Mouse (Mus musculus) kidney, adult 8-10 months (tissue): ENCODE results near the gene C2cd4c.

Experiments used
- DNase-seq, 2 experiments: peaks; one replicate each; pipeline ENCODE4 v3.0.0; 2022

The C2cd4c gene

DNA sequence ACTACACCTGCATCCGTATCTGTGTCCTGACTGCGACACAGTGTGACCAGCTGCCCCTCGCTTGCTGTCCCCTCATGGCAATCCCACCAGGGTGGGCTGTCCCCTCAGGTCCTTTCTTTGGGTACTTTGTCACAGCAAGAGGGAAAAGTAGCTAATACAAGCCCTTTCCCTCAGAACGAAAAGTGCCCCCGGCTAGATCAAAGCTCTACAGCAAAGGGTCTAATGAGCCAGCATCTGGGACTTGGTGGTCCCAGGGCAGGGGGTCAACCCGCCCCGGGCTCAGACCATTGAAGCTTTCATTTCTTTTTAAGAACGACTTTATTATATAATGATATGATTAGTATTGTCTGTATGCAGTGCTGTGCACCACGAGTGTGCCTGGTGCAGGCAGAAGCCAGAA is 35.5 kb downstream of the C2cd4c start:
- DNase-seq: no peak

GRCm38 (mm10) chr10:79577376-79577775 is 36.4 kb downstream of the C2cd4c start:
- no peak for DNase-seq

GRCm38 (mm10) chr10:79575754-79576153 is 38.1 kb downstream of the C2cd4c start:
- no peak for DNase-seq

DNA sequence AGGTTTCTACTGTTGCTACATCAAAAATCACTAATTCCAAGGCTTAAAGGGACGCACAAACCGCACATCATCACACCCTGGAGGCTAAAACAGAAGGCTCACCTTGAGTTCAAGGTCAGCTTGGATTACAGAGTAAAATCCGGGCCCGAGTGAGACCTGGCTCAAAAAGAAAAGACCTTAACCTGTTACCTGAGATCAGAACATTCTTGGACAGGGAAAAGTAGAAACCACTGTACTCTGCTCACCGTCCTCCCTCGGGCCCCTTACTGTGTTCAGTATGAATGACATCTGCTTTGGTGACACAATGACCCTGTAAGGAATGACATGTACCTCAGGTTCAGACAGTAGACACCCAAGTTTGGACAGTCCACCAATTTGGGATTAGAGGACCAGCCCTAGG is 39.0 kb downstream of the C2cd4c start:
- no peak for DNase-seq

GRCm38 (mm10) chr10:79574350-79574749 is 39.5 kb downstream of the C2cd4c start:
- no peak for DNase-seq

GRCm38 (mm10) chr10:79573611-79574010 is 40.2 kb downstream of the C2cd4c start:
- DNase-seq: no peak

DNA sequence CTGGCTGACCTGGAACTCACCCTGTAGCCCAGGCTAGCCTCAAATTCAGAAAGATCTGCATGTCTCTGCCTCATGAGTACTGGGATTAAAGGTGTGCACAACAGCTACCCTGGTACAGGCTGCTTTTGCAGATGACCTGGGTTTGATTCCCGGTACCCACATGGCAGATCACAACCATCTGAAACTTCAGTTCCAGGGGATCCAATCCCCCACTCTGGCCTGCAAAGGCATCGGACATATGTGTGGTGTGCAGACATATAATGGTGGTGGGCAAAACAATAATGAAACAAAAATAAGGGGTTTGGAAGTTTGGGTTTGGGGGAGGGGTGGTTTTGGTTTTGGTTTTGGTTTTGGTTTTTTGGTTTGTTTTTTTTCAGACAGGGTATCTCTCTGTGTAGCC is 42.5 kb downstream of the C2cd4c start:
- no peak for DNase-seq

- no peak for DNase-seq
Measured at GRCm38 (mm10) chr10:79569921-79570320, 43.9 kb downstream of the C2cd4c start.

DNA sequence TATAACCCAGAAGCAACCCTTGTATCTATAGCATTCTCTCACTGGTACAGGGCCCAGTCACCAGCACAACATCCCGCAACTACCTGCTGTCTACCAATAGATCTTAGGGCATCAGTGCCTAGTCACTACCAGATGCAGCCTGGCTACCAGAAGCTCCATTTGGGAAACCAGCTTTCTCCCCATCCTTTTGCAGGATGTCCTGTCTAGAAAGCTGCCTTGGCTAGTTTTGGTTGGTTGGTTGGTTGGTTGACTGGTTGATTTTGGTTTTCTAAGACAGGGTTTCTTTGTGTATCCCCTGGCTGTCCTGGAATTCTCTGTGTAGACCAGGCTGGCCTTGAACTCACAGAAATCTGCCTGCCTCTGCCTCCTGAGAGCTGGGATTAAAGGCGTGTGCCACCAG is 54.1 kb downstream of the C2cd4c start:
- no peak for DNase-seq

GRCm38 (mm10) chr10:79557496-79557895 is 56.3 kb downstream of the C2cd4c start:
- no peak for DNase-seq

- no peak for DNase-seq
Measured at GRCm38 (mm10) chr10:79556951-79557350, 56.9 kb downstream of the C2cd4c start.
